Mouse (Mus musculus): ENCODE data around the gene Ptprn2.

Gene Ptprn2

DNA sequence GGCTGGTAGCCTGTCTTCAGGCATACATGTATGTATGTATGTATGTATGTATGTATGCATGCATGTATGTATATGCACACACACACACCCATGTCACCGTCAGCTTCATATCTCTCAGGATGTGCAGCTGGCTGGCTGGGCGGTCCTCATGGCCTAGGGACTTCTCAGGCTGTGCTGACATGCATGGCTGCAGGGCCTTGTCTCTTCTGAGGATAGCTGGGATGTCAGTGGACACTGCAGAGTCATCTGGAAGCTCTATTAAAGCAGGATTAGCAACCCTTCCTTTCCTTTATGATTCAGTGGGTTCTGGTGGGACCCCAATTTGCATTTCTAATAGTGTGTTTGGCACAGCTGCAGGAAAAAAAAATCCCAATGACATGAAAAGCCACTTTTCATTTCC lies 473.6 kb downstream of the Ptprn2 start:
- intact Hi-C loops (cut with DNase I), result no loop called here

DNA sequence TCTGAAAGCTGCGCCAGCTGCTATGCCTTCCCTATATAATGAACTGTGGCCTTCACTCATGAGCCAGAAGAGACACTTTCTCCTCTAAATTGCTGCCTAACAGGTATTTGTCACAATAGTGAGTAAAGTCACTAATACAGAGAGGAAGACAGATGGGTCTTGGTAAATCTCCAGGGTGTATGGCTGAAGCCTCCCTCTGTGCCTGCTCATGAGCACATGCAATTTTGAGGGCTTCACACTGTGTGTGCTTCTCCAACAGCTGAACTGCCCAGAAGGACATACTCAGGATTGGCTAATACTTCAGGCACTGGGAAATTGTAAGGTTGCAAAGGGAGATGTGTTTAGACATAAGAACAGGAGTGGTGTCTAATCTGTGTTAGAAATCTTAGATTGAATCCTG lies 478.4 kb downstream of the Ptprn2 start:
- intact Hi-C loops (cut with DNase I), result no loop called here

DNA sequence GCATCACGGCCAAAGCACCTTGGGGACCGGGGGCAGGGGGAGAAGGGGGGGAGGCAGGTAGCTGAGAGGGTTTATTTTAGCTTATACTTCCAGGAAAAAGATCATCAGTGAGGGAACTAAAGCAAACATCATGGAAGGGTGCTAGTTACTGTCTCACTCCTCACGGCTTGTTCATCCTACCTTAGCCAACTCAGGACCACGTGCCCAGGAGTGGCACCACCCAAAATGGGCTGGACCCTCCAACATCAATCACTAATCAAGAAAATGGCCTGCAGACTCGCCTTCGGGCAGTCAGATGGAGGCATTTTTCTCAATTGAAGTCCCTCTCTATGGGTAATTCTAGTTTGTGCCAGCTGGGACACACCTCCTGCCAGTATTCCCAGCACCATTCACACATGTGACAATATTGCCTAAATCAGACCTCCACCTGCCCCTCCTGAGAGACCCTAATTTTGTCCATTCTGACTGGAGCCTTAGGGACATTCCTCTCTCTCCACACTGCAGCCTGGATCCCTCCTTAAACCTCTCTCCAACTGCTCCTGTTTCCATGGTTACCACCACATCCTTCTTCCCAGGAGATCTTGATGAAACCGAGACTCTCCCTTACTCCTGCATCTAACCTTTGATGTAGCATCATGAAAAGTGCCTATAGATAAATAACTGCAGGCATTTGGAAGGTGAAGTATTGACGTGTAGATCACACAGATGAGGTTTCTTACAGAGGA lies 482.9 kb downstream of the Ptprn2 start:
- intact Hi-C loops (cut with DNase I), result no loop called here

DNA sequence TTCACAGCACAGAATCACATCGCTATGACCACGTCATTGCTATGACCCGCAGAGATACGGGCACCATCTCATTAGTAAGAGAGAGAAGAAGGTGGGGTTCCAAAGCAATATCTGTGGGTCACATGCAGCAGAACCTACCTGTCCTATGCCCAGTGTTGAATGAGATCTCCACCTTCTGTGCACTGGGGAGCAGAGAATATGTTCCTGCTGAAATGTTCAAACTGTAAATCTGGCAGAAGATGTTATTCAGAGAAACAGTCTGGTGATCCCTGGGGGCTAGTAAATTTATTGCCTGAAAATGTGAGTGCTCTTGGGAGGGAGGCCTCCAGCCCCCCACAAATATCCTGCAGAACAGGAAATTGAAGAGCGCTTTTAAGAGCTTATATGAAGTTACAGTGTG lies 490.0 kb downstream of the Ptprn2 start:
- intact Hi-C loops (cut with DNase I), result no loop called here

DNA sequence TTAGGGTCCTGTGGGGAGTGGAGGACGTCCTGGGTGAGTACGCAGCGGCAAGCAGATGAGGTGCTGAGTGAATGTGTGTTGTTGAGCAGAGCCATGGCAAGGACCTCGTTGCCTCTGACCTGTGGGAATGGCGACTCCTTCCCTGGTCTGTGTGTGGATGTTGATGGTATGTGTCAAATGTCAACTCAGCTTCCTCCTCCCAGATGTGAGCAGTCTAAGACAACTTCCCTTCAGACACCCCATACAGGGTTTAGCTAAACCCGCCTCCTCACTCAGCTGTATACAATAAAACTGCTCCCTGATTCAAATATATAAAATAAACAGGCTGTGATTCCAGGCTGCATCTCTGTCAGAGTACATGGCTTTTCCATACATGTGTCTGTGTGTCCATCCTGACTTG lies 491.5 kb downstream of the Ptprn2 start:
- intact Hi-C loops (cut with DNase I), result no loop called here

DNA sequence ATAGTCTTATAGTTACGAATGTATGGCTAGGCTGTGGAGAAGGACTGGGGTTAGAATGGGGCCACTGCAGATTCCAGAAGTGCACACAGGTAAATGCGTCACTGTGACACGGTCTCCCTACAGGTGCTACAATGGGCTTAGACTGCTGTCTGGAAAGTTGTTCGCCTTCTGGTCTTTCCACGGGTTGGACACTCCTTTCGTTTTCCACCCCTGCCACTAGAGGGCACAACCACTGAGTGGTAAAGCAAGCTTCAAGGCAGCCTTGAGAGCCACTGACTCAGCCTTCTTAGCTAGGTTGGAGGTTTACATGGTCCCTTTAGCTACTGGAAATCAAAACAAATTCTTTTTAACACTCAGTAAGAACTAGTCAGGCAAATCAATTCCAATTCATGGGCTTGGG lies 492.7 kb downstream of the Ptprn2 start:
- intact Hi-C loops (cut with DNase I), result no loop called here

DNA sequence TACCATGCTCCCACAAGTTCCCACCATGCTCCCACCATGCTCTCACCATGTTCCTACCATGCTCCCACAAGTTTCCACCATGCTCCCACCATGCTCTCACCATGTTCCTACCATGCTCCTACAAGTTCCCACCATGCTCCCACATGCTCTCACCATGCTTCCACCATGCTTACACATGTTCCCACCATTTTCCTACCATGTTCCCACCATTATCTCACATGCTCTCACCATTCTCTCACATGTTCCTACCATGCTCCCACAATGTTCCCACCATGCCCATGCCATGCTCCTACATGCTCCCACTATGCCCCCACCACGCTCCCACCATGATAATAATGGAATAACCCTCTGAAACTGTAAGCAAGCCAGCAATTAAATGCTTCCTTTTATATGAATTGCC lies 495.8 kb downstream of the Ptprn2 start:
- intact Hi-C loops (cut with DNase I), result no loop called here

DNA sequence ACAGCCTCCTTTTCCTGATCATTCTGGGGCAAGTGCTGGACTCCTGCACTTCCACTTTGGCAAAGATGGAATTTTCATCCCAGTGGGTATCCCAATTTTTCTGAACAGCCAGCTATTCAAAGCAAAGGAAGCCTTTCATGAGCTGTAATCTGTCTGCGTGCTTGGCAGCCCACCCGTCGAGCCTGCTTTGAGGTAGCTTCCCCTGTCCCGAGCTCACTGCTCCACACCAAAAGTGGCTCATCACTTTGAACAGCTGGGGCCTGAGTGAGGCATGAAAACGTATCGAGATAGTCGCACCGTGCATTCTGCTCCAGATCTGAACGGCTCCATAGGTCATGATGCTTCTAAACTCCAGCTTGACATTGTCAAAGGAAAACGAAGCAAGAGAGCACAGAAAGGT lies 503.6 kb downstream of the Ptprn2 start:
- intact Hi-C loops (cut with DNase I), result no loop called here

DNA sequence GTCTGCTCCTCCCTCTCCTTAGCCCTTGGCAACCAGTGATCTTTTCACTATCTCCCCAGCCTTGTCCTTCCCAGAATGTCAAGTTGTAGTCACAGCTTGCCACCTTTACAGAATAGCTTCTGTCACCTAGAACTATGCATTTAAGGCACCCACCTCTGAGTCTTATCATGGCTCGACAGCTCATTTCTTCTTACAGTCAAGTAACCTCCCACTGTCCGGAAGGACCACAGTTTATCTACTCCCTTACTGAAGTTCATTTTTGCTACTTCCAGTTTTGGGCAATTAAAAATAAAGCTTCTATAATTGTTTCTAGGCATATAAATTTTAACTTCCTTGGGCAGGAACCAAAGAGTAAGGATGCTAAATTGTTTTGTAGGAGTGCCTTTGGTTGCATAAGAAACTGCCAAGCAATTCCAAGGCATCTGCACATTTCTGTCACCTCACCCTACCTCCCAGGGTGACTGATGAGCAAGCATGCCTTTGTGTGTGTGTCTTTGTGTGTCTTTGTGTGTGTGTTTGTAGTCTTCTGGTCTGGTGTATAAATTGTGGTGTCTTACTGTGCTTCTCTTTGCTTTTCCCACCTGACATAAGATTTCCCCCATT lies 516.1 kb downstream of the Ptprn2 start:
- intact Hi-C loops (cut with DNase I), result no loop called here

DNA sequence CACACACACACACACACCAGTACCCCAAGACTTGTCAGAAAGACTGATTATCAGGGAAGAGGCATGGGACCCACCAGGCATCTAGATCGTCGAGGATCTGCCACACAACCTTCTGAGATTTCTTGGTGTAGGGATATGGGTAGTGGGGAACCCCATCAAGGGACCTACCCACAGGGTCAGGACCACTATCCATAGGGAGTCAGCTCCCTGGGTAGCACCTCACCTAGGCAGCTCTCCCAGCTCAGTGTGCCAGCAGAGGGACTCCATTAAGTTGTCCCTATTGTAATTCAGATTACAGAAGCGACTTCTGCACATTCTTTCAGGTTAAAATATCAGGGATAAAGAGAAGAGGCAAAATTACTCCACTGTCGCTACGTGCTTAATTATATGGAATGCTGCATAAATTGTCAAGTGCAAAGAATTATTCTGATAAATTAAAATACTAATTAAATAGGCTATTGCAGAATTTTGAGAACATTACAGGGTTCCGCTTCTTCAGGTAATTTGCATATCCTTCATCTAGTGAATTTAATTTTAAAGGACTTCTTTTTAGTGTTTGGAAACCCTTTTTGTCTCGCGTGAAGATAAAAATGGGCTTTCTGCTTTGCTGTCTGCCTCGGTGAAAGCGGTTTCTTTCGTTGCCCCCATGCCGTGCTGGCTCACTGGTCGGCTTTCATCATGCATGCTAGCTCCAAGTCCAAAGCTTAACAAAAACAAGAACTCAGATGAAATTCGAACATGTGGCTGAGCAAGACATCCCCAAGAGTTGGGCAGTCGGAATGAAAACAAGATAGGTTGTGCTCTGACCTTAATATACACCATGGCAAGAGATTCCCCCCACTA lies 531.5 kb downstream of the Ptprn2 start:
- intact Hi-C loops (cut with DNase I), result no loop called here

DNA sequence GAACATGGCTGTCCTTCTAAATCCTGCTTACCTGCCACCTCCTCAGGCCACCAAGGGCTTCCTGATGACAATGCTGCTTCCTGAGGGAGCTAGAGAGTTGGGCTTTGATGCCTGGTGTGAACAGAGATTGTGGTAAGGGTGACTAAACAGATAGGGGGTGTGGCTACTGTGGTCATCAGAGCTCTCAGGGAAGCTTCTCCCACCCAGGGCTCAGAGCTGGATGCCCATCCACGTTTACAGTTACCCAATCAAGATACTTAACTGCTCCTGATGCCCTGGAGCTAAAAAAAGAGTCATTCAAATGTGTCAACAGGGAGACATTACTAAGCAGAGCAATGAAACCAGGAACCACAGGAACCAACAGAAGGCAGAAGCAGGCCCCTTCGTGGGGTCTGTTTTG lies 532.4 kb downstream of the Ptprn2 start:
- intact Hi-C loops (cut with DNase I), result no loop called here

DNA sequence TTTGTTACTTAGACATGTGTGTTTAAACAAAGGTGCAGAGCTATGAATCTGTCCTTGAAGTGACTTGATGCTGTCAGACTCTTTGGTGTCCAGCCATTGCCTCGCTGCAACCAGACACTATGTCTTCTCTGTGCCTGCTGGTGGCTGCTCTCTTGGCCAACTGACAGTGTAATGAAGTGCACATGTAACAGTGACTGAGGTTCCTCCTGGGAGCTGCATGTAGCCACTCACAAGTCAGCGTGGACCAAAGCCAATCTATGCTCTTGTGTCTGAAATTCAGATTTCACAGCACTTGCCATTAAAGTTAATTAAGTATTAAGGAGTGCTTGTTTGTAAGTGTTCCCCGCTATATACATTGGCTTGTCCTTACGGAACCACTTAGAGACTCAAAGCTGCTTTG lies 537.7 kb downstream of the Ptprn2 start:
- intact Hi-C loops (cut with DNase I), result no loop called here

DNA sequence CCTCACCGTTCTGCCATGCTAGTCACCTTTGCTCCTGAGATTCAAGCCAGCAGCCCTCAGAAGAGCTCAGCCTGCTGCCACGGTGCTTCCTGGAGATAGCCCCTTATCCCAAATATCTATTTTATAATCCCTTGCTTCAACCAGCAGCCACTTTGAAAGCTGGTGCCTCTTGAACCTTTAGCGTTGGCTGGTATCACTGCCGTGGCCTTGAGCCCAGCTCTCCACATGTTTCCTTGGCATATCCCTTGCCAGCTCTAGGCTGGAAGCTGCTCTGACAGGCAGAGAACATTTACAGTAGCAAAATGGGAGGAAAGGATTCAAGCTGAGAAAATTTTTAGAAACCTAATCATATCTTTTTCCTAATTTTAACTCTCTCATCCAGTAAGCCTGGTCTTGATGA lies 539.4 kb downstream of the Ptprn2 start:
- intact Hi-C loops (cut with DNase I), result no loop called here

DNA sequence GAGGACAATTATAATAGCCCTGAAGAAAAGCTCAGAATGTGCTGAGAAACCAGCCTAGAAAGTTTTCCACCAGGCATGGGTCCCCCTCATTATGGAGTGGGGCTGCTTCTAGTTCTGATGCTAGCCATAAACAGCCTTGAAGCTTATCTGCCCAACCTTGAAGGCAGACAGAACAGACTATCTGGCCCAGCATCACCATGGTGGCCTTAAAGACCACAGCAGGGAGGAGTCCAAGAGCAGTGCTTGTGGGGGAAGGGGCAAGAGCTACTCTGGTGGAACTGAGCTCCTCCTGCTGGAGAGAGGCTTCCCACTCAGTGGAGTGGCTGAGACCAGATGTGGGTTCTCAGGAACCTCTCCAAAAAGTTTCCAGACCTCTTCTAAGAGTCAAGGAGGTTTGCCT lies 540.2 kb downstream of the Ptprn2 start:
- intact Hi-C loops (cut with DNase I), result no loop called here

DNA sequence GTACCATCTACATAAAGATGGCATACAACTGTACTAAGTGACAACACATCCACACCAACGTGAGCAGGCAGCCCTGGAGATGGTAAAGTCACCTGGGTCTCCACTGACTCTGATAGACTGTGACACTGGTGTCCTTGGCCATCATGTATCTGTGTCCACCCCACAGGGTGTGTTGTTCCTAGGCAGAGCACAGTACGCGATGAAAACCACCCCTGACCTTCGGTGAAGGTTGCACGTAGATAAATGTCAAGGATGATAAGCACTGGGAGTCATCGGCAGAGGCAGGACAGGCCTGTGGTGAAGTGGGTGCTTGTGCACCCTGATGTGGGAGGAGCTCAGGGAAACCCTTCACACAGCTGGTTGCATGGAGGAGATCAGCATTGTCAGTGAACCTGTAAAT lies 541.8 kb downstream of the Ptprn2 start:
- intact Hi-C loops (cut with DNase I), result no loop called here

DNA sequence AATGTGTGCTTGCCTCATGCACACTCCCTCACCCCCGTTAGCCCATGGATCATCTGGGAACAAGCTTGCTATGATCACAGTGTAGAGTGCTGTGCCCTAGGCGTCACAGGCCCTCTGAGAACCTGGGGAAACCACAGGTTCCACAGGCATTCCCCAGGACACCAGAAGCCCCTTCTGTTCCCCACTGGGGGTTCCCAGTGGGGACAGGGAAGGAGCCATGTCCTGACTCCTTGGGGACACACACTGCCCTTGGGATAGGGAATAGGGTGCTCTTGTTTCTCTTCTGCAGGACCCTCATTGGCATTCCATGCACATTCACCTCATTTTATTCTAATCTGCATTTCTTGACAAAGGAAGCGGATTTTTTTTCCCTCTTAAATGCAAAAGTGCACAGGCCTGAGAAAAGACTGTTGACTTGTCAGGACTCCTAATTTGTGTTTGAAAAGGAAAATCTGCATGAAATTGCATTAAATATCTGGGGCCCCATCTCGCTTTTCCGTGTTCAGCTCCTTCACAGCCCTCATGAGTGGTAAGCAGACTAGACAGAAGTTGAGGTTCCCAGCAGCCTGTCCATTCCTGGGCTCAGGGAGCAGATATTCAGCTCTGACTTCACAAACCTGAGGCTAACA lies 542.9 kb downstream of the Ptprn2 start:
- intact Hi-C loops (cut with DNase I), result no loop called here

DNA sequence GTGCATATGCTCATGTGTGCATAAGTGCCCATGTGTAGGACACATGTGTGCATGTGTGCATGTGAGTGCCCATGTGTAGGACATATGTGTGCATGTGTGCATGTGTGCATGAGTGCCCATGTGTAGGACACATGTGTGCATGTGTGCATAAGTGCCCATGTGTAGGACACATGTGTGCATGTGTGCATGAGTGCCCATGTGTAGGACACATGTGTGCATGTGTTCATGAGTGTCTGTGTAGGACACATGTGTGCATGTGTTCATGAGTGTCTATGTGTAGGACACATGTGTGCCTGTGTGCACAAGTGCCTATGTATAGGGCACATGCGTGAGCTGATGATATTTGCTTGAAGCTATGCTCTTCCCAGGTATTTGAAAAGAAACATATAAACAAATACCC lies 547.7 kb downstream of the Ptprn2 start:
- intact Hi-C loops (cut with DNase I), result loop anchor here (10.0 kb wide), 1 partner anchor 388 kb away; no protein-coding TSS in a partner anchor

DNA sequence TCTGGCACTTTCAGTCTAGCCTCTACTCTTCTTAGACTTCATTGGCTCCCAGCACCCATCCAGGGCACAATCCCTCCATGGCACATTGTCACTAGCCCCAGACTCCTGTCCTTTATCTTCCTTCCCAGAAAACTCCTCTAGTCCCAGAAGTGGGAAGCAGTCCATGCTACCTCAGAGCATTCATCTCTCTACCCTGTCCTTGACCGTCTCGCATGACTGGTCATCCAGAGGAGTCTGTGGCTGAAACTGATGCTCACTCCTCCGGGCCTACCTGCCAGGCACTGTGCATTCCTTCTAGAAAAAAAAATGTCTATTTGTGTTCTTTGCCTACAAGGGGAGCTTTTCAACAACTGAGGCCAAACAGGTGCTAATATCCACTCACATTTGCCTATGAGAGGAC lies 549.0 kb downstream of the Ptprn2 start:
- intact Hi-C loops (cut with DNase I), result loop anchor here (10.0 kb wide), 1 partner anchor 390 kb away; no protein-coding TSS in a partner anchor

DNA sequence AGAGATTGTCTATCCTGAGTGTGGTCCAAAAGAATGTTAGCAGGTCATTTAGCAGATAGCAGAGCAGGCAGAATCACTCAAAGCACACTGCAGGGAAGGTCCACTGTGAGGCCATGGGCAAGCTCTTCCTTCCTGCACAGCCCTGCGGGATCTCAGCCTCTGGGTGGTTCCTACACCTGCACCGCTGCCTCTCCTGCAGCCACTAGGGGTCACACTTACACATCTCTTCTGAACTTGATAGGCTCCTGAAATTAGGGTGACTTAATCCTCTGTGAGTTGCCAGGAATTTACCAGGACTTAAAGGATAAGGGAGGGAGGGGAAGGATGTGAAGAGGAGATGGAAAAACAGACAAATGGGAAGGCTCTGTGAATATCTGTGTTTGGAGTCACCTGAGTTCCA lies 549.7 kb downstream of the Ptprn2 start:
- intact Hi-C loops (cut with DNase I), result loop anchor here (5.0 to 10.0 kb wide), 3 partner anchors 292 to 390 kb away; no protein-coding TSS in a partner anchor

DNA sequence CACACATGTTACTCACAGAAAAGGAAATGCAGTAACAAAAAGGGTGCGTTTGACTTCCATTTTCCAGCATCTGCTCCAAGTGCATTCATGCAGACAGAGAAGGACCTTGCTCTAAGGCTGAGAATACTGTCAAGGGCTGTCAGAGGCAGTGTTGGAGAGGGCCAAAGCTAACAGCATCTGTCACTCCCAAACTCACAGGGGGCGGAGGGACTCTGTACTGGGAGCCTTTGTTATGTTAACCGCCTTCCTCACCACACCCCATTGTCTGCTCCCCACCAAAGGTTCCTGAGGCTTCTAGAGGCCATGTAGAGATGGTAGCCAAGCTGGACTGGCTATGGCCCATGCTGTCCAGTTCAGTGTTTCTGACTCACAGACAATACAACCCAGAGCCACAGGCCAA lies 553.9 kb downstream of the Ptprn2 start:
- intact Hi-C loops (cut with DNase I), result loop anchor here (5.0 to 10.0 kb wide), 3 partner anchors 288 to 395 kb away; no protein-coding TSS in a partner anchor

DNA sequence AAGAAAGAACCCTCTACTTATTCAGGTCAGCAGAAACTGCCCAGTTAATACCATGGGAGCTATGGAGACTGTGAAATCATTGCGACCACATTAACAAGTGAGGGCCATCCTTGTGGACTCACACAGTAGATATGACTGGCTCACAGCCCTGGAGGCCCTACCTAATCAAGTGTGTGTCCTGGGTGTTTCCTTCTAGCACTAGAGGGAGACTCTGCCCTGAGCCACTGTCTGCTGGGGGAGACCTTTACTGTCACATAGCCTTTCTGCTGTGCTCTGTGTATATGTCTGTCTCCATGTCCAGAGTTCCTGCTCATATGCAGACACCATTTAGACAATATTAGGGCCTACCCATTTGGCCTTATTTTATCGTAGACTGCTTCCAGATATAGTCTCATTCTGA lies 555.9 kb downstream of the Ptprn2 start:
- intact Hi-C loops (cut with DNase I), result no loop called here

DNA sequence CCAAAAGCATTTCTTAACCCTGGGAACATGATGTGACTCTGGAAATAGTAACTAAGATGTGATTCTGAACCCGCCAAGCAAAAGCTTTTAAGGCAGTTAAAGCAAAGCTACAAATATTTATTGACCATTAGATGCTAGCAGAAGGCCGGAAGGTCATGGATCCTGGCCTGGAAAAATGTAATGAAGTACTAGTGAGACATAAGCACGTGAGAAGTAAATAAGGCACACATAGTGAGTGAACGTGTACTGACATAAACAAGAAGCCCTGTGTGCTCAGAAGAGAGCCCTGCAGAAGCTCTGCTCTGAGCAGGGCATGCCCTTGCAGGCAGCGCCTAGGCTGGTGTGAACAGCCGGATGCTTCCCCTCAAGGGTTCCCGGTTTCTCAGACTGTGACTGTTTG lies 557.2 kb downstream of the Ptprn2 start:
- intact Hi-C loops (cut with DNase I), result no loop called here
